Mouse (Mus musculus): ENCODE results near the gene Nr1h5.

DNA sequence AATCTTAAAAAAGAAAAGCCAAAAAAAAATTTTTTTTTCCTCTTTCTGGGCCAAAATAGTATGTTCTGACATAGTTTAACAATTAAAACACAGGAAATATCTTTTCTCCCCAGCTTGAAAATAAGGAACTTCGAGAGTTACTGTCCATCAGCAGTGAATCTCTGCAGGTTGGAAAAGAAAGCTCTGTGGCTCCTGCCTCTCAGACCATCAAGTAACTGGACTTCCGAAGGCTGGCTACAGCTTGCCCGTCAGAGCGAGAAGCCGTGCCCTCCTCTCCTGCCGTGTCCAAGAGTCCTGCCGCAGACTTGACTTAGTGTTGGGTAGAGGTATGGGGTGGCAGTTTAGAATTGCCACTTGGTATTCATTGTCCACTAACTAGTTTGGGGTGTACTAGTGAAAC is 37.7 kb upstream of the Nr1h5 start:
- TF ChIP-seq MAX (IDR thresholded peaks at IDR 0.05) (no peak), CTCF (IDR thresholded peaks at IDR 0.05; ENCODE audit: control insufficient read depth, insufficient read depth, insufficient read length) (no peak), CEBPB (IDR thresholded peaks at IDR 0.05; ENCODE audit: low read depth) (no peak), MYOD1 (IDR thresholded peaks at IDR 0.05; ENCODE audit: control insufficient read depth, insufficient read length, low read depth) (no peak), FOSL1 (IDR thresholded peaks at IDR 0.05; ENCODE audit: insufficient read depth, low read length, poor library complexity, severe bottlenecking) (no peak)
